Mouse (Mus musculus): ENCODE measurements at regions not wholly inside any gene's neighbourhood (a gene's known extent, or its start where the extent isn't known, plus 50 kb on each side); places are given as distances from the start of the nearest gene placed in this dataset.

- TF ChIP-seq EP300 (IDR thresholded peaks at IDR 0.05; ENCODE audit: low read depth) (no peak), CTCF (IDR thresholded peaks at IDR 0.05; ENCODE audit: low read depth) (peak; percentile 26; the same call in 1 of the 2 replicates)
Measured at GRCm38 (mm10) chr2:79124272-79124976, 130.8 kb upstream of the Itga4 start.

All from liver, postnatal 0 days (tissue).